Mouse (Mus musculus) layer of hippocampus, adult 9-11 months (tissue): ENCODE data around the gene Usp20.
A peak's percentile ranks its signal among the peaks of the same experiment; 100 is the strongest.
"Not testable (repeated sequence)": the region's sequence is repeated elsewhere in the genome, so short reads cannot be mapped to it uniquely, and the experiment has no call there.

Source experiments
- DNase-seq: peaks from one replicate; pipeline ENCODE4 v3.0.0; 2022

The Usp20 gene

GRCm38 (mm10) chr2:30981790-30982513 lies at the start of gene Usp20, which contains the start of gene BC005624:
Gene Usp20 (plus strand): TSS chr2:30982279.
Gene BC005624 (minus strand): TSS chr2:30982201.
- DNase-seq, result peak; percentile 100

- no peak for DNase-seq
These were observed 49.0 kb upstream of the Usp20 start for GRCm38 (mm10) chr2:30933032-30933431.

- DNase-seq, result peak; percentile 63
These were observed 48.1 kb upstream of the Usp20 start for GRCm38 (mm10) chr2:30933917-30934450.

GRCm38 (mm10) chr2:30936808-30937207 lies 45.3 kb upstream of the Usp20 start:
- no peak for DNase-seq

- DNase-seq, result no peak
These were observed 44.3 kb upstream of the Usp20 start for GRCm38 (mm10) chr2:30937731-30938130.

GRCm38 (mm10) chr2:30938574-30938991 lies 43.5 kb upstream of the Usp20 start:
- DNase-seq, result no peak

GRCm38 (mm10) chr2:30941586-30941985 lies 40.5 kb upstream of the Usp20 start:
- no peak for DNase-seq

GRCm38 (mm10) chr2:30942116-30942515 lies 40.0 kb upstream of the Usp20 start:
- DNase-seq, result not testable (repeated sequence)

GRCm38 (mm10) chr2:30942603-30943011 lies 39.5 kb upstream of the Usp20 start:
- DNase-seq, result no peak

- no peak for DNase-seq
These were observed 29.6 kb upstream of the Usp20 start for GRCm38 (mm10) chr2:30952457-30952823.

GRCm38 (mm10) chr2:30952824-30953490 lies 29.1 kb upstream of the Usp20 start, which contains the start of gene Tor1b:
Gene Tor1b (plus strand): TSS chr2:30952959.
- peak; percentile 93 for DNase-seq

GRCm38 (mm10) chr2:30954797-30955196 lies 27.3 kb upstream of the Usp20 start:
- no peak for DNase-seq

- DNase-seq, result no peak
These were observed 24.6 kb upstream of the Usp20 start for GRCm38 (mm10) chr2:30957511-30957910.

GRCm38 (mm10) chr2:30958726-30959125 lies 23.4 kb upstream of the Usp20 start:
- DNase-seq, result no peak

- no peak for DNase-seq
These were observed 22.2 kb upstream of the Usp20 start for GRCm38 (mm10) chr2:30959856-30960255.

- DNase-seq, result peak; percentile 75
These were observed 19.4 kb upstream of the Usp20 start for GRCm38 (mm10) chr2:30962570-30963254.

- no peak for DNase-seq
These were observed 16.5 kb upstream of the Usp20 start for GRCm38 (mm10) chr2:30965627-30966026.

GRCm38 (mm10) chr2:30966826-30967225 lies 15.3 kb upstream of the Usp20 start:
- no peak for DNase-seq

GRCm38 (mm10) chr2:30967352-30968327 lies 14.4 kb upstream of the Usp20 start, which contains the start of gene Tor1a:
Gene Tor1a (minus strand): TSS chr2:30967933.
- DNase-seq, result peak; percentile 91

GRCm38 (mm10) chr2:30983024-30983423 lies 945 bp downstream of the Usp20 start:
- DNase-seq, result no peak

- DNase-seq, result peak; percentile 46
These were observed 3.3 kb downstream of the Usp20 start for GRCm38 (mm10) chr2:30985111-30986020.
